Mouse (Mus musculus): ENCODE measurements around the gene Trip10. TPM values are rescaled to one million over a fixed set of nuclear protein-coding genes. Genes with fewer than 3 reads are reported as not detected.

Gene Trip10
- polyA plus RNA-seq, 1 experiment, result 4.5 TPM

- Histone ChIP-seq H3K27me3 (ENCODE audit: control insufficient read depth, insufficient read depth, low read length) (no peaks in the 10 kb centered on the region), H3K4me1 (ENCODE audit: control insufficient read depth, insufficient read depth, low read length) (peaks cover 9% of the 10 kb centered on the region), H3K27ac (ENCODE audit: control insufficient read depth, insufficient read depth, low read depth, low read length) (no peak overlapping the region), H3K36me3 (ENCODE audit: control insufficient read depth, insufficient read depth, low read length) (no peaks in the 10 kb centered on the region), H3K4me3 (ENCODE audit: control insufficient read depth, low read depth, low read length) (no peak overlapping the region)
- TF ChIP-seq POLR2A (IDR thresholded peaks at IDR 0.05; ENCODE audit: control insufficient read depth, low read depth, low read length), result no peak
- TF ChIP-seq CTCF (IDR thresholded peaks at IDR 0.05; ENCODE audit: control insufficient read depth, insufficient read depth, insufficient replicate concordance, low read depth, low read length), result no peak
Measured at GRCm38 (mm10) chr17:57228873-57229272, 20.4 kb upstream of the Trip10 start.

GRCm38 (mm10) chr17:57229851-57230727 lies 19.2 kb upstream of the Trip10 start:
- no peak for TF ChIP-seq CTCF (IDR thresholded peaks at IDR 0.05; ENCODE audit: control insufficient read depth, insufficient read depth, insufficient replicate concordance, low read depth, low read length)
- TF ChIP-seq POLR2A (IDR thresholded peaks at IDR 0.05; ENCODE audit: control insufficient read depth, low read depth, low read length), result no peak
- Histone ChIP-seq H3K27ac (ENCODE audit: control insufficient read depth, insufficient read depth, low read depth, low read length) (no peak overlapping the region), H3K27me3 (ENCODE audit: control insufficient read depth, insufficient read depth, low read length) (no peaks in the 10 kb centered on the region), H3K4me3 (ENCODE audit: control insufficient read depth, low read depth, low read length) (no peak overlapping the region), H3K36me3 (ENCODE audit: control insufficient read depth, insufficient read depth, low read length) (no peaks in the 10 kb centered on the region), H3K4me1 (ENCODE audit: control insufficient read depth, insufficient read depth, low read length) (no peaks in the 10 kb centered on the region; the same call in 1 of the 2 replicates)

- Histone ChIP-seq H3K27ac (ENCODE audit: control insufficient read depth, insufficient read depth, low read depth, low read length) (no peak overlapping the region), H3K4me1 (ENCODE audit: control insufficient read depth, insufficient read depth, low read length) (no peaks in the 10 kb centered on the region; the same call in 1 of the 2 replicates), H3K4me3 (ENCODE audit: control insufficient read depth, low read depth, low read length) (no peak overlapping the region), H3K27me3 (ENCODE audit: control insufficient read depth, insufficient read depth, low read length) (no peaks in the 10 kb centered on the region), H3K36me3 (ENCODE audit: control insufficient read depth, insufficient read depth, low read length) (no peaks in the 10 kb centered on the region)
- TF ChIP-seq CTCF (IDR thresholded peaks at IDR 0.05; ENCODE audit: control insufficient read depth, insufficient read depth, insufficient replicate concordance, low read depth, low read length), result no peak
- TF ChIP-seq POLR2A (IDR thresholded peaks at IDR 0.05; ENCODE audit: control insufficient read depth, low read depth, low read length), result no peak
Measured at GRCm38 (mm10) chr17:57230728-57231125, 18.5 kb upstream of the Trip10 start.

- Histone ChIP-seq H3K27ac (ENCODE audit: control insufficient read depth, insufficient read depth, low read depth, low read length) (no peak overlapping the region), H3K27me3 (ENCODE audit: control insufficient read depth, insufficient read depth, low read length) (no peaks in the 10 kb centered on the region), H3K4me3 (ENCODE audit: control insufficient read depth, low read depth, low read length) (no peak overlapping the region), H3K4me1 (ENCODE audit: control insufficient read depth, insufficient read depth, low read length) (no peaks in the 10 kb centered on the region; the same call in 1 of the 2 replicates), H3K36me3 (ENCODE audit: control insufficient read depth, insufficient read depth, low read length) (no peaks in the 10 kb centered on the region)
- TF ChIP-seq POLR2A (IDR thresholded peaks at IDR 0.05; ENCODE audit: control insufficient read depth, low read depth, low read length) (no peak), CTCF (IDR thresholded peaks at IDR 0.05; ENCODE audit: control insufficient read depth, insufficient read depth, insufficient replicate concordance, low read depth, low read length) (no peak)
Measured at GRCm38 (mm10) chr17:57231321-57231771, 17.9 kb upstream of the Trip10 start.

- Histone ChIP-seq H3K27ac (ENCODE audit: control insufficient read depth, insufficient read depth, low read depth, low read length) (no peak overlapping the region), H3K4me1 (ENCODE audit: control insufficient read depth, insufficient read depth, low read length) (no peaks in the 10 kb centered on the region; the same call in 1 of the 2 replicates), H3K4me3 (ENCODE audit: control insufficient read depth, low read depth, low read length) (no peak overlapping the region), H3K36me3 (ENCODE audit: control insufficient read depth, insufficient read depth, low read length) (no peaks in the 10 kb centered on the region; the same call in 1 of the 2 replicates), H3K27me3 (ENCODE audit: control insufficient read depth, insufficient read depth, low read length) (no peaks in the 10 kb centered on the region)
- TF ChIP-seq POLR2A (IDR thresholded peaks at IDR 0.05; ENCODE audit: control insufficient read depth, low read depth, low read length) (no peak), CTCF (IDR thresholded peaks at IDR 0.05; ENCODE audit: control insufficient read depth, insufficient read depth, insufficient replicate concordance, low read depth, low read length) (no peak)
Measured at GRCm38 (mm10) chr17:57232200-57232599, 17.1 kb upstream of the Trip10 start.

- no peak overlapping the region for H3K4me3 ChIP-seq (ENCODE audit: control insufficient read depth, low read depth, low read length)
- H3K27ac ChIP-seq (ENCODE audit: control insufficient read depth, insufficient read depth, low read depth, low read length), result no peak overlapping the region
- H3K4me1 ChIP-seq (ENCODE audit: control insufficient read depth, insufficient read depth, low read length), result no peaks in the 10 kb centered on the region; the same call in 1 of the 2 replicates
- no peaks in the 10 kb centered on the region for H3K27me3 ChIP-seq (ENCODE audit: control insufficient read depth, insufficient read depth, low read length)
- no peaks in the 10 kb centered on the region; the same call in 1 of the 2 replicates for H3K36me3 ChIP-seq (ENCODE audit: control insufficient read depth, insufficient read depth, low read length)
- TF ChIP-seq POLR2A (IDR thresholded peaks at IDR 0.05; ENCODE audit: control insufficient read depth, low read depth, low read length), result no peak
- TF ChIP-seq CTCF (IDR thresholded peaks at IDR 0.05; ENCODE audit: control insufficient read depth, insufficient read depth, insufficient replicate concordance, low read depth, low read length), result no peak
Measured at GRCm38 (mm10) chr17:57233038-57233437, 16.2 kb upstream of the Trip10 start.

- no peaks in the 10 kb centered on the region for H3K27me3 ChIP-seq (ENCODE audit: control insufficient read depth, insufficient read depth, low read length)
- no peaks in the 10 kb centered on the region; the same call in 1 of the 2 replicates for H3K36me3 ChIP-seq (ENCODE audit: control insufficient read depth, insufficient read depth, low read length)
- TF ChIP-seq POLR2A (IDR thresholded peaks at IDR 0.05; ENCODE audit: control insufficient read depth, low read depth, low read length) (no peak), CTCF (IDR thresholded peaks at IDR 0.05; ENCODE audit: control insufficient read depth, insufficient read depth, insufficient replicate concordance, low read depth, low read length) (no peak)
- H3K4me3 ChIP-seq (ENCODE audit: control insufficient read depth, low read depth, low read length), result no peak overlapping the region
- H3K27ac ChIP-seq (ENCODE audit: control insufficient read depth, insufficient read depth, low read depth, low read length), result no peak overlapping the region
- no peaks in the 10 kb centered on the region; the same call in 1 of the 2 replicates for H3K4me1 ChIP-seq (ENCODE audit: control insufficient read depth, insufficient read depth, low read length)
Measured at GRCm38 (mm10) chr17:57234254-57234928, 14.9 kb upstream of the Trip10 start.
